Comparison of ENCODE assay signal across 27 mouse cellular contexts in the genomic region with DNA sequence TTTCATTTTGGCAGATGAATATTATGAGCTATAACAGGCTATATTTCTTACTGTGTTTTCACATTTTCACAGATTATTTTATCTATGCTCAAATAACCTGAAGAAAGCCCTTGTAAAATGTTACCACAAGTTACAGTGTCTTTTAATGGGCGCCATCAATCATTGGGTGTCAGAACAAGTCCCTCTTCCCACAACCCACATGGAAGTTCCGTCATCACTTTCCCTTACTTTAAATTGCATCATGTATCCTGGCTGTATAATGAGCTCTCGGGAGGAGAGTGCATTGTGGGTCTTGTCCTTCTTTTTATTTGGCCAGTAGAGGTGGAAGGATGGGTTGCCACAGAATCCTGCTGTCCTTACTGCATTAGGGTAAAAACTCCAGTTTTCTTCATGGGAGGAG. TPM values are rescaled to one million over a fixed set of nuclear protein-coding genes. Genes with fewer than 3 reads are reported as not detected.
DNase-seq lines count a peak whose midpoint lies in the region; TF ChIP-seq lines count a peak whose summit lies in the region.
"Had no signal": no experiment of that assay in that cellular context is flagged by ENCODE, and none has a peak within 500 bp of the region (broad histone marks: within the 10 kb centered on the region; RNA-seq: fewer than 3 reads in every experiment).

No protein-coding gene starts in this region.

- no peaks in the 10 kb centered on the region for H3K27me3 ChIP-seq in myocyte (ENCODE audit: control insufficient read depth, insufficient read depth, insufficient read length)
- H3K27me3 ChIP-seq: CH12.LX; embryonic facial prominence, embryonic 12.5 days; forebrain, embryonic 13.5 days; forebrain, embryonic 15.5 days had no signal

- peak overlapping the region; percentile 18 for H3K4me2 ChIP-seq in myocyte (ENCODE audit: low read depth)
- H3K4me2 ChIP-seq: embryonic facial prominence, embryonic 12.5 days; forebrain, embryonic 13.5 days; forebrain, embryonic 15.5 days had no signal

- TF ChIP-seq POLR2A in myocyte (IDR thresholded peaks at IDR 0.05; ENCODE audit: insufficient read length, low read depth), result no peak

- H3ac ChIP-seq in myocyte (ENCODE audit: control insufficient read depth, insufficient read length), result no peak overlapping the region

- no peaks in the 10 kb centered on the region for H3K79me2 ChIP-seq in myocyte (ENCODE audit: control insufficient read depth, insufficient read depth)

- intact Hi-C loops in heart, postnatal 14 days (cut with DNase I), result no loop called here

- peak; percentile 14 for DNase-seq in heart, adult 11 months
- no peak for DNase-seq in heart, postnatal 14 days
- peak; percentile 26 for DNase-seq in MN1 (ENCODE audit: low spot score)
- no peak for DNase-seq in layer of hippocampus, postnatal 25 days (ENCODE audit: extremely low spot score in 1 of 2, low spot score in 1 of 2)
- DNase-seq in layer of hippocampus, adult 11-12 months (ENCODE audit: low spot score), result no peak
- DNase-seq: adrenal gland, adult 8-10 months; adrenal gland, postnatal 14 days; adrenal gland, postnatal 36 days; B cell, adult 2 months; cerebellum, adult 11-12 months; cerebellum, adult 2 months; cerebellum, adult 9-10 months; cerebellum, postnatal 10 days; cerebellum, postnatal 25 days; forebrain, postnatal 0 days had no signal

- H3K4me3 ChIP-seq in myocyte, result no peak overlapping the region
- H3K4me3 ChIP-seq: embryonic facial prominence, embryonic 10.5 days; embryonic facial prominence, embryonic 12.5 days; forebrain, embryonic 13.5 days; forebrain, embryonic 15.5 days had no signal

- H3K36me3 ChIP-seq in myocyte (ENCODE audit: control insufficient read depth, insufficient read depth), result no peaks in the 10 kb centered on the region
- H3K36me3 ChIP-seq: embryonic facial prominence, embryonic 10.5 days; embryonic facial prominence, embryonic 12.5 days; forebrain, embryonic 15.5 days; G1E had no signal

TF ChIP-seq in myocyte, 11 proteins besides CTCF, POLR2A, EP300 and RAD21:
- TF ChIP-seq USF1 (IDR thresholded peaks at IDR 0.05; ENCODE audit: low read depth), result no peak
- peak; percentile 89 for TF ChIP-seq CEBPB (IDR thresholded peaks at IDR 0.05; ENCODE audit: insufficient read depth, poor library complexity, severe bottlenecking)

RNA-seq across cellular contexts. Expression of a gene that starts 44.3 kb away (rescaled TPM):
- not detected for total RNA-seq in heart, postnatal 14 days (2021)
- not detected for polyA plus RNA-seq in myocyte (2012; fragmentation: generic; extraction: Trizol)
- total RNA-seq in layer of hippocampus, postnatal 25 days (2021), result not detected
- total RNA-seq: adrenal gland, adult 18-20 months; adrenal gland, adult 8-10 months; adrenal gland, postnatal 14 days; adrenal gland, postnatal 36 days; CH12.LX; G1E had no signal
- polyA plus RNA-seq: activated CD4-positive, CD25-positive, alpha-beta regulatory T cell, adult 4 months; CD4-positive, CD25-positive, alpha-beta regulatory T cell, adult 4 months; embryonic facial prominence, embryonic 14.5 days; G1E; Patski had no signal

Comparison
In these comparisons a context has a peak if more than half of its experiments do, and no peak if none do; other contexts are left out.
1. DNase-seq: peak in heart, adult 11 months (single experiment) and MN1 (single experiment); none in heart, postnatal 14 days (0 of 2), layer of hippocampus, postnatal 25 days (0 of 2) and layer of hippocampus, adult 11-12 months (single experiment).